Mouse (Mus musculus): Measurements from ENCODE around the gene Zfp91. TPM values are rescaled to one million over a fixed set of nuclear protein-coding genes. Genes with fewer than 3 reads are reported as not detected.

Zfp91 gene
- polyA plus RNA-seq, 1 experiment = 28.9 TPM

GRCm38 (mm10) chr19:12799081-12799480, 3.2 kb upstream of the Zfp91 start:
- TF ChIP-seq REST (IDR thresholded peaks at IDR 0.05; ENCODE audit: insufficient read depth, insufficient read length) = no peak
- no peak for TF ChIP-seq TCF3 (IDR thresholded peaks at IDR 0.05; ENCODE audit: insufficient read length, low read depth)
- no peak for TF ChIP-seq CEBPB (IDR thresholded peaks at IDR 0.05; ENCODE audit: insufficient read depth, poor library complexity, severe bottlenecking)
- TF ChIP-seq POLR2A (IDR thresholded peaks at IDR 0.05; ENCODE audit: insufficient read length, low read depth) = no peak
- no peak for TF ChIP-seq SRF (IDR thresholded peaks at IDR 0.05; ENCODE audit: control insufficient read depth, insufficient read length, low read depth)
- Histone ChIP-seq H3K27me3 (ENCODE audit: control insufficient read depth, insufficient read depth, insufficient read length) (no peaks in the 10 kb centered on the region), H3K36me3 (ENCODE audit: control insufficient read depth, insufficient read depth) (no peaks in the 10 kb centered on the region), H3K79me2 (ENCODE audit: control insufficient read depth, insufficient read depth) (peaks cover 5% of the 10 kb centered on the region), H3ac (ENCODE audit: control insufficient read depth, insufficient read length) (no peak overlapping the region), H3K4me3 (no peak overlapping the region), H3K4me2 (ENCODE audit: low read depth) (no peak overlapping the region)

DNA sequence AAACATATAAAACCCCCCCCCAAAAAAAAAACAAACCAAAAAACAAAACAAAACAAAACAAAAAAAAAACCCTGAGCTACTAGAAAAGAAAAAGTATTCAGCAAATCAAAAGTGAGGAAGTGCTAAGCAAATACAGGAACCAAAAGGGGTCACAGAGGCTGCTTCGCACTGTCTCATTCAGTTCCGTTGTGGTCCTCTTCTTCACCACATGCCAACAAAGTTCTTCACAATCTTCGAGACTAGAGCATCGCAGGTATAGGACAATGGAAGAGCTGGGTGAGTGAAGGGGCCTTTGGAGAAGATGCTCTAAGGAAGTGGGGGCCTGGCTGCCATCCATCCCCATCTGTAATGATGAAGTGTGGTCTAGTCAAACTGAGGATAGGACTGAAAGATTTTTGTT, 2.5 kb upstream of the Zfp91 start:
- TF ChIP-seq POLR2AphosphoS2 (IDR thresholded peaks at IDR 0.05; ENCODE audit: insufficient read length, low read depth) (no peak), E2F4 (IDR thresholded peaks at IDR 0.05; ENCODE audit: insufficient read depth) (no peak), MYOD1 (IDR thresholded peaks at IDR 0.05; ENCODE audit: control insufficient read depth in 1 of 3, insufficient read length in 2 of 3, low read depth in 2 of 3) (no peak), MYOG (IDR thresholded peaks at IDR 0.05; ENCODE audit: control insufficient read depth in 1 of 3, insufficient read depth in 1 of 3, insufficient read length in 2 of 3, low read depth in 2 of 3) (no peak), TCF12 (IDR thresholded peaks at IDR 0.05; ENCODE audit: insufficient read depth, poor library complexity, severe bottlenecking) (no peak), TCF3 (IDR thresholded peaks at IDR 0.05; ENCODE audit: insufficient read length, low read depth) (no peak), REST (IDR thresholded peaks at IDR 0.05; ENCODE audit: insufficient read depth, insufficient read length) (no peak), USF1 (IDR thresholded peaks at IDR 0.05; ENCODE audit: low read depth) (no peak), SRF (IDR thresholded peaks at IDR 0.05; ENCODE audit: control insufficient read depth, insufficient read length, low read depth) (no peak), MAX (IDR thresholded peaks at IDR 0.05; ENCODE audit: low read depth) (no peak), POLR2A (IDR thresholded peaks at IDR 0.05; ENCODE audit: insufficient read length, low read depth) (no peak), CEBPB (IDR thresholded peaks at IDR 0.05; ENCODE audit: insufficient read depth, poor library complexity, severe bottlenecking) (no peak)
- Histone ChIP-seq H3K4me3 (no peak overlapping the region), H3K4me2 (ENCODE audit: low read depth) (no peak overlapping the region), H3K27me3 (ENCODE audit: control insufficient read depth, insufficient read depth, insufficient read length) (no peaks in the 10 kb centered on the region), H3K79me2 (ENCODE audit: control insufficient read depth, insufficient read depth) (peaks cover 11% of the 10 kb centered on the region), H3ac (ENCODE audit: control insufficient read depth, insufficient read length) (no peak overlapping the region), H3K36me3 (ENCODE audit: control insufficient read depth, insufficient read depth) (no peaks in the 10 kb centered on the region)

- TF ChIP-seq MYOG (IDR thresholded peaks at IDR 0.05; ENCODE audit: control insufficient read depth in 1 of 3, insufficient read depth in 1 of 3, insufficient read length in 2 of 3, low read depth in 2 of 3) = no peak
- TF ChIP-seq MYOD1 (IDR thresholded peaks at IDR 0.05; ENCODE audit: control insufficient read depth in 1 of 3, insufficient read length in 2 of 3, low read depth in 2 of 3) = no peak
- no peak for TF ChIP-seq E2F4 (IDR thresholded peaks at IDR 0.05; ENCODE audit: insufficient read depth)
- no peak for TF ChIP-seq CEBPB (IDR thresholded peaks at IDR 0.05; ENCODE audit: insufficient read depth, poor library complexity, severe bottlenecking)
- TF ChIP-seq TCF3 (IDR thresholded peaks at IDR 0.05; ENCODE audit: insufficient read length, low read depth) = no peak
- Histone ChIP-seq H3ac (ENCODE audit: control insufficient read depth, insufficient read length) (no peak overlapping the region), H3K4me2 (ENCODE audit: low read depth) (peak overlapping the region; percentile 98), H3K79me2 (ENCODE audit: control insufficient read depth, insufficient read depth) (peaks cover 25% of the 10 kb centered on the region), H3K4me3 (peak overlapping the region; percentile 63), H3K27me3 (ENCODE audit: control insufficient read depth, insufficient read depth, insufficient read length) (no peaks in the 10 kb centered on the region), H3K36me3 (ENCODE audit: control insufficient read depth, insufficient read depth) (no peaks in the 10 kb centered on the region)
Observed at GRCm38 (mm10) chr19:12797071-12797470, 1.1 kb upstream of the Zfp91 start.

DNA sequence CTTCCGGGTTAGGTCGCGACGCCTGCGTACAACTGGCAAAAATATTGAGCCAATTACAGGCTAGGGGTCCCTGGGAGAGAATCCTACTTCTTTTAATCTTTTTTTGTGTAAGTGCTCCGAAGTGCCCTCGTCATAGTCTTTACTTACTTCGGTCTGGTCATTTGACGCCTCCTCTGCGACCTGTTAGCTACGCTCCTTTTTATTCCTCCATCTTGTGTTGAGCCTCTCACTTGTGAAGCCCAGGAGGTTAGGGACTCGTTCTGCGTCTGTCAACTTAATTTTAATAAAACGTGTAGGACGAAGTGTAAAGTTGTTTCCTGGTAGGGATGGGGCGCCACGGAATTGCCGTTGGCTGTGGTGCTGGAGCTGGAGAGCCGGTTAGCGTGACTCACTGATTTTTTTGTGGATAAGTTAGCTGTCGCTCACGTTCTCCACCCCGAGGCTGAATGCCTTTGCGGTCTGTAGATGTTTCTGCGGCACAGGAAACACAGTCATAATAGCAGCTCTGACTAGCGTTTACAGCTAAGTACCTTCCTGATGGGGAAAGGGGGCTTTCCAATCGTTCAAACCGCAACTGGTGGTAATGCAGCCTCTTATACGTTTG, 504 bp upstream of the Zfp91 start:
- peaks cover 31% of the 10 kb centered on the region for H3K79me2 ChIP-seq (ENCODE audit: control insufficient read depth, insufficient read depth)
- no peaks in the 10 kb centered on the region for H3K36me3 ChIP-seq (ENCODE audit: control insufficient read depth, insufficient read depth)
- H3K4me3 ChIP-seq = peak overlapping the region; percentile 63
- H3K4me2 ChIP-seq (ENCODE audit: low read depth) = peak overlapping the region; percentile 98
- H3K27me3 ChIP-seq (ENCODE audit: control insufficient read depth, insufficient read depth, insufficient read length) = no peaks in the 10 kb centered on the region
- peak overlapping the region; percentile 84 for H3ac ChIP-seq (ENCODE audit: control insufficient read depth, insufficient read length)
- TF ChIP-seq POLR2A (IDR thresholded peaks at IDR 0.05; ENCODE audit: insufficient read length, low read depth) = peak; percentile 37
- TF ChIP-seq TCF12 (IDR thresholded peaks at IDR 0.05; ENCODE audit: insufficient read depth, poor library complexity, severe bottlenecking) = no peak
- no peak for TF ChIP-seq MYOG (IDR thresholded peaks at IDR 0.05; ENCODE audit: control insufficient read depth in 1 of 3, insufficient read depth in 1 of 3, insufficient read length in 2 of 3, low read depth in 2 of 3)
- no peak for TF ChIP-seq MAX (IDR thresholded peaks at IDR 0.05; ENCODE audit: low read depth)
- TF ChIP-seq CEBPB (IDR thresholded peaks at IDR 0.05; ENCODE audit: insufficient read depth, poor library complexity, severe bottlenecking) = no peak
- no peak for TF ChIP-seq SRF (IDR thresholded peaks at IDR 0.05; ENCODE audit: control insufficient read depth, insufficient read length, low read depth)
- TF ChIP-seq REST (IDR thresholded peaks at IDR 0.05; ENCODE audit: insufficient read depth, insufficient read length) = no peak

DNA sequence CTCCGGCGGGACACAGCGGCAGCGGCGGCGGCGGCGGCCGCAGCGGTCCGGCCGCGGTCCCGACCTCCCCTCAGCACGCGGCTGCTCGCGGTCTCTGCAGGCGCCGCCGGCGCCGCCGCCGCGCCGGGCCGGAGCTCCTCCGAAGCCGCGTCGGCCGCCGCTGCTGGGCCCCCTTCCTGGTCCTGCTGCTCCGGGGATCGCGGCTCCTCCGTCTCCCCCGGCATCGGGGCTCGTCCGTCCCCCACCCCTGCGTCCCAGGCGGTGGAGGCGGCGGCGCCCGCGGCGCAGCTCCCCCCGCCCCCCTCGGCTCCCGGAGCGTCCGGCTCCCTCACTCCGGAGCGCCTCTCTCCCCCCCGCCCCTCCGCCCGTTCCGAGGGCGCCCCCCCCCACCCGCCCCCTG, 816 bp downstream of the Zfp91 start:
- H3K27me3 ChIP-seq (ENCODE audit: control insufficient read depth, insufficient read depth, insufficient read length) = no peaks in the 10 kb centered on the region
- TF ChIP-seq REST (IDR thresholded peaks at IDR 0.05; ENCODE audit: insufficient read depth, insufficient read length) (no peak), POLR2AphosphoS2 (IDR thresholded peaks at IDR 0.05; ENCODE audit: insufficient read length, low read depth) (peak; percentile 12), CEBPB (IDR thresholded peaks at IDR 0.05; ENCODE audit: insufficient read depth, poor library complexity, severe bottlenecking) (no peak), MYOD1 (IDR thresholded peaks at IDR 0.05; ENCODE audit: control insufficient read depth in 1 of 3, insufficient read length in 2 of 3, low read depth in 2 of 3) (no peak)
- H3K4me2 ChIP-seq (ENCODE audit: low read depth) = no peak overlapping the region
- H3K36me3 ChIP-seq (ENCODE audit: control insufficient read depth, insufficient read depth) = peaks cover 2% of the 10 kb centered on the region
- H3ac ChIP-seq (ENCODE audit: control insufficient read depth, insufficient read length) = peak overlapping the region; percentile 84
- H3K79me2 ChIP-seq (ENCODE audit: control insufficient read depth, insufficient read depth) = peaks cover 44% of the 10 kb centered on the region
- H3K4me3 ChIP-seq = peak overlapping the region; percentile 63
